Mouse (Mus musculus) cerebellum, adult 2 months (tissue): ENCODE data around the gene B2m. TPM values are rescaled to one million over a fixed set of nuclear protein-coding genes. Genes with fewer than 3 reads are reported as not detected.

Source experiments
- DNase-seq, 2 experiments: peaks; one replicate each; pipeline ENCODE4 v3.0.0; 2021
- H3K27ac ChIP-seq: fragments of 200-500 bp; 2 replicates; pipeline ENCODE4 v1.5.1; 2012; ENCODE audit warnings: low read length, control low read depth, inconsistent platforms; ENCODE audit not compliant: insufficient read depth
- H3K27me3 ChIP-seq: fragments of 200-500 bp; 2 replicates; pipeline ENCODE4 v1.6.1; 2012; ENCODE audit warnings: inconsistent platforms, mild to moderate bottlenecking, low read length, moderate library complexity; ENCODE audit not compliant: control insufficient read depth, insufficient read depth
- H3K4me1 ChIP-seq: fragments of 200-500 bp; 2 replicates; pipeline ENCODE4 v1.6.1; 2011; ENCODE audit warnings: low read length; ENCODE audit not compliant: control insufficient read depth, insufficient read depth
- H3K4me3 ChIP-seq: fragments of 200-500 bp; replicated peaks from 2 replicates; pipeline ENCODE3; 2011; ENCODE audit warnings: mild to moderate bottlenecking, low read depth, low read length, control low read depth; ENCODE audit not compliant: insufficient read depth
- CTCF ChIP-seq: fragments of 200-500 bp; IDR thresholded peaks from 2 replicates; pipeline ENCODE4 v1.5.1; 2011; ENCODE audit warnings: low read depth, mild to moderate bottlenecking, control low read depth, low read length, moderate library complexity, borderline replicate concordance; ENCODE audit not compliant: insufficient read depth
- POLR2A ChIP-seq: fragments of 200-500 bp; IDR thresholded peaks from 2 replicates; pipeline ENCODE4 v1.6.1; 2011; ENCODE audit warnings: low read length, control low read depth, borderline replicate concordance; ENCODE audit not compliant: insufficient read depth
- WGBS: fragments of 180-500 bp; shearing (Covaris S2); methylation state at CpG from one replicate; pipeline ENCODE4 v1.1.7; 2018; 5-methylcytosine and 5-hydroxymethylcytosine counted together
- polyA plus RNA-seq: library from polyadenylated mRNA; depleted of rRNA; stranded (reverse); fragments of >200 nt; gene quantifications from 2 replicates; pipeline ENCODE4 v1.2.3, GENCODE M21; 2012

B2m gene
- polyA plus RNA-seq, 1 experiment, result 152 TPM

GRCm38 (mm10) chr2:122143111-122143510 is 4.4 kb upstream of the B2m start:
- TF ChIP-seq CTCF, result no peak
- no peak for TF ChIP-seq POLR2A
- H3K4me3 ChIP-seq, result no peak overlapping the region
- DNase-seq, result no peak
- no peaks in the 10 kb centered on the region for H3K27me3 ChIP-seq
- no peaks in the 10 kb centered on the region for H3K4me1 ChIP-seq
- WGBS, result 94% methylated on average over 3 of the region's 3 CpGs
- no peak overlapping the region for H3K27ac ChIP-seq

- Histone ChIP-seq H3K27ac (no peak overlapping the region), H3K4me3 (no peak overlapping the region), H3K4me1 (no peaks in the 10 kb centered on the region), H3K27me3 (no peaks in the 10 kb centered on the region)
- TF ChIP-seq CTCF (no peak), POLR2A (no peak)
- no peak for DNase-seq
- WGBS, result 82% methylated on average over 4 of the region's 4 CpGs
Measured at GRCm38 (mm10) chr2:122145756-122146155, 1.7 kb upstream of the B2m start.

- Histone ChIP-seq H3K4me1 (no peaks in the 10 kb centered on the region), H3K4me3 (no peak overlapping the region), H3K27me3 (no peaks in the 10 kb centered on the region), H3K27ac (no peak overlapping the region)
- WGBS, result 32% methylated on average over 6 of the region's 6 CpGs
- peak in 1 of 2 experiments; percentile 4 for DNase-seq
- TF ChIP-seq CTCF, result no peak
- TF ChIP-seq POLR2A, result no peak
Measured at GRCm38 (mm10) chr2:122146687-122147086, 799 bp upstream of the B2m start.

- no peak overlapping the region for H3K27ac ChIP-seq
- H3K27me3 ChIP-seq, result no peaks in the 10 kb centered on the region
- WGBS, result 42% methylated on average over 18 of the region's 18 CpGs
- H3K4me1 ChIP-seq, result no peaks in the 10 kb centered on the region
- no peak for TF ChIP-seq CTCF
- no peak for TF ChIP-seq POLR2A
- peak; percentile 10 to 17 for DNase-seq
- peak overlapping the region; percentile 71 for H3K4me3 ChIP-seq
Measured at GRCm38 (mm10) chr2:122148242-122148917, 894 bp downstream of the B2m start.

GRCm38 (mm10) chr2:122149316-122149715 is 1.8 kb downstream of the B2m start:
- no peak overlapping the region for H3K4me3 ChIP-seq
- H3K27me3 ChIP-seq, result no peaks in the 10 kb centered on the region
- WGBS, result 93% methylated on average over 6 of the region's 6 CpGs
- DNase-seq, result no peak
- TF ChIP-seq CTCF (no peak), POLR2A (no peak)
- no peak overlapping the region for H3K27ac ChIP-seq
- H3K4me1 ChIP-seq, result no peaks in the 10 kb centered on the region

GRCm38 (mm10) chr2:122149716-122150115 is 2.2 kb downstream of the B2m start:
- 92% methylated on average over 3 of the region's 3 CpGs for WGBS
- no peak overlapping the region for H3K4me3 ChIP-seq
- H3K27me3 ChIP-seq, result no peaks in the 10 kb centered on the region
- no peaks in the 10 kb centered on the region for H3K4me1 ChIP-seq
- H3K27ac ChIP-seq, result no peak overlapping the region
- DNase-seq, result no peak
- TF ChIP-seq POLR2A (no peak), CTCF (no peak)

GRCm38 (mm10) chr2:122151221-122151620 is 3.7 kb downstream of the B2m start:
- no peak for DNase-seq
- H3K4me3 ChIP-seq, result no peak overlapping the region
- H3K4me1 ChIP-seq, result no peaks in the 10 kb centered on the region
- TF ChIP-seq CTCF (no peak), POLR2A (no peak)
- 91% methylated on average over 1 of the region's 1 CpGs for WGBS
- H3K27me3 ChIP-seq, result no peaks in the 10 kb centered on the region
- H3K27ac ChIP-seq, result no peak overlapping the region

GRCm38 (mm10) chr2:122152850-122153249 is 5.4 kb downstream of the B2m start:
- no peak for TF ChIP-seq POLR2A
- TF ChIP-seq CTCF, result no peak
- 86% methylated on average over 3 of the region's 3 CpGs for WGBS
- no peak for DNase-seq
- no peaks in the 10 kb centered on the region for H3K4me1 ChIP-seq
- no peak overlapping the region for H3K4me3 ChIP-seq
- no peaks in the 10 kb centered on the region for H3K27me3 ChIP-seq
- no peak overlapping the region for H3K27ac ChIP-seq
